9 mouse cellular contexts compared by ENCODE assay signal in genomic region chr6:127108368-127109060, GRCm38 (mm10). TPM values are rescaled to one million over a fixed set of nuclear protein-coding genes. Genes with fewer than 3 reads are reported as not detected.
DNase-seq lines count a peak whose midpoint lies in the region; ATAC-seq and TF ChIP-seq lines count a peak whose summit lies in the region.
"Had no signal": no experiment of that assay in that cellular context is flagged by ENCODE, and none has a peak within 500 bp of the region (broad histone marks: within the 10 kb centered on the region; RNA-seq: fewer than 3 reads in every experiment).

No protein-coding gene starts in this region.

- H3K27me3 ChIP-seq in heart, embryonic 11.5 days (ENCODE audit: control insufficient read depth, insufficient read depth, low read length), result no peaks in the 10 kb centered on the region
- peaks cover 14% of the 10 kb centered on the region for H3K27me3 ChIP-seq in CH12.LX (replicated peaks)
- no peaks in the 10 kb centered on the region for H3K27me3 ChIP-seq in heart, postnatal 0 days (ENCODE audit: control insufficient read depth, insufficient read depth, low read length)
- no peaks in the 10 kb centered on the region for H3K27me3 ChIP-seq in midbrain, embryonic 10.5 days (ENCODE audit: low read depth, poor library complexity, severe bottlenecking)

- H3K4me3 ChIP-seq in heart, embryonic 11.5 days (ENCODE audit: low read depth, low read length), result peak overlapping the region; percentile 66
- H3K4me3 ChIP-seq in CH12.LX (replicated peaks in 1 of 3; ENCODE audit: low read depth in 2 of 3, low read length in 2 of 3, poor library complexity in 1 of 3), result peak overlapping the region; percentile 68 to 86 (median 77)
- H3K4me3 ChIP-seq in heart, postnatal 0 days (ENCODE audit: low read depth, low read length), result peak overlapping the region; percentile 66
- peak overlapping the region; percentile 73 for H3K4me3 ChIP-seq in midbrain, embryonic 10.5 days

- ATAC-seq in heart, embryonic 11.5 days (replicated peaks; ENCODE audit: insufficient number of reproducible peaks, low FRiP score, low TSS enrichment), result no peak
- ATAC-seq in heart, postnatal 0 days (ENCODE audit: insufficient read depth, low read depth), result no peak

- in situ Hi-C loops in CH12.LX (cut with MboI; ENCODE audit: low pct_ligation_motif_present, low pct_unique_long_range_greater_than_20kb, low sequenced_read_pairs), result loop anchor here (10.0 to 25.0 kb wide), 2 partner anchors 144 to 321 kb away; no protein-coding TSS in a partner anchor

- dilution Hi-C loops in CH12.LX (cut with MboI; ENCODE audit: extremely low pct_ligation_motif_present, extremely low pct_unique_long_range_greater_than_20kb, low sequenced_read_pairs), result no loop called here

- WGBS in heart, embryonic 11.5 days (ENCODE audit: insufficient replicate concordance), result 13% methylated on average over 20 of the region's 20 CpGs
- 8% methylated on average over 20 of the region's 20 CpGs for WGBS in heart, postnatal 0 days
- WGBS in midbrain, embryonic 10.5 days, result 48% methylated on average over 20 of the region's 20 CpGs

- DNase-seq in heart, adult 9 months (ENCODE audit: low spot score in 2 of 2), result no peak
- DNase-seq in CH12.LX (ENCODE audit: extremely low read depth), result peak; percentile 48
- DNase-seq in heart, postnatal 0 days (ENCODE audit: low spot score), result no peak
- no peak for DNase-seq in midbrain, embryonic 10.5 days (ENCODE audit: low spot score)
- DNase-seq in thymus, postnatal 36 days, result no peak
- DNase-seq in frontal cortex, postnatal 14 days (ENCODE audit: low spot score in 2 of 2), result no peak
- DNase-seq in cerebellum, adult 18-20 months, result no peak

- peak overlapping the region; percentile 82 for H3K4me2 ChIP-seq in heart, embryonic 11.5 days
- H3K4me2 ChIP-seq in CH12.LX (ENCODE audit: insufficient read depth, low read depth, poor library complexity, severe bottlenecking), result peak overlapping the region; percentile 97
- peak overlapping the region; percentile 87 for H3K4me2 ChIP-seq in heart, postnatal 0 days (ENCODE audit: low read depth, low read length)

- H3K9me3 ChIP-seq in heart, embryonic 11.5 days (replicated peaks; ENCODE audit: control insufficient read depth, low read length), result no peaks in the 10 kb centered on the region
- no peaks in the 10 kb centered on the region for H3K9me3 ChIP-seq in CH12.LX (replicated peaks; ENCODE audit: low read length)
- H3K9me3 ChIP-seq in heart, postnatal 0 days (replicated peaks; ENCODE audit: control insufficient read depth, low read length), result no peaks in the 10 kb centered on the region
- no peaks in the 10 kb centered on the region for H3K9me3 ChIP-seq in midbrain, embryonic 10.5 days (replicated peaks)

- no peak for TF ChIP-seq POLR2A in CH12.LX (IDR thresholded peaks at IDR 0.05; ENCODE audit: low read depth, low read length)

- H3K4me1 ChIP-seq in heart, embryonic 11.5 days (ENCODE audit: control insufficient read depth, insufficient read depth, low read length), result peaks cover 7% of the 10 kb centered on the region
- peaks cover 0 to 33% of the 10 kb centered on the region in 2 experiments; a peak in 2 of 4 replicates for H3K4me1 ChIP-seq in CH12.LX (ENCODE audit: control insufficient read depth in 1 of 2, insufficient read depth in 2 of 2)
- peaks cover 20% of the 10 kb centered on the region for H3K4me1 ChIP-seq in heart, postnatal 0 days (ENCODE audit: control insufficient read depth, insufficient read depth)
- peaks cover 24% of the 10 kb centered on the region for H3K4me1 ChIP-seq in midbrain, embryonic 10.5 days

- TF ChIP-seq CTCF in CH12.LX (conservative IDR thresholded peaks at IDR 0.05 in 1 of 2, IDR thresholded peaks at IDR 0.05 in 1 of 2; ENCODE audit: low read depth in 2 of 2, low read length in 2 of 2), result no peak
- TF ChIP-seq CTCF in heart, postnatal 0 days (IDR thresholded peaks at IDR 0.05; ENCODE audit: low read depth), result no peak

- peaks cover 15% of the 10 kb centered on the region for H3K79me2 ChIP-seq in CH12.LX (replicated peaks; ENCODE audit: control insufficient read depth, extremely low read depth, insufficient read depth, poor library complexity, severe bottlenecking)

- H3K27ac ChIP-seq in heart, embryonic 11.5 days (ENCODE audit: low read depth, low read length), result no peak overlapping the region
- no peak overlapping the region for H3K27ac ChIP-seq in CH12.LX (ENCODE audit: insufficient read depth, low read depth)
- H3K27ac ChIP-seq in heart, postnatal 0 days (ENCODE audit: low read depth), result peak overlapping the region; percentile 76; the same call in 1 of the 2 replicates
- peak overlapping the region; percentile 81; the same call in 1 of the 2 replicates for H3K27ac ChIP-seq in midbrain, embryonic 10.5 days (replicated peaks)

- no peak for TF ChIP-seq EP300 in CH12.LX (IDR thresholded peaks at IDR 0.05; ENCODE audit: low read length)
- no peak for TF ChIP-seq EP300 in heart, postnatal 0 days (IDR thresholded peaks at IDR 0.05; ENCODE audit: low read depth)

- peak overlapping the region; percentile 71 for H3K9ac ChIP-seq in heart, embryonic 11.5 days (ENCODE audit: low read depth, low read length)
- H3K9ac ChIP-seq in CH12.LX (ENCODE audit: insufficient read depth, low read depth), result peak overlapping the region; percentile 85
- H3K9ac ChIP-seq in heart, postnatal 0 days (replicated peaks; ENCODE audit: low read depth, low read length), result peak overlapping the region; percentile 37

- H3K36me3 ChIP-seq in heart, embryonic 11.5 days (ENCODE audit: control insufficient read depth, insufficient read depth, low read length), result no peaks in the 10 kb centered on the region
- H3K36me3 ChIP-seq in CH12.LX (replicated peaks in 1 of 2; ENCODE audit: control insufficient read depth in 1 of 2, insufficient read depth in 1 of 2, low read length in 1 of 2), result peaks cover 5 to 14% of the 10 kb centered on the region in 2 experiments
- peaks cover 2% of the 10 kb centered on the region; the same call in 1 of the 2 replicates for H3K36me3 ChIP-seq in heart, postnatal 0 days (replicated peaks; ENCODE audit: control insufficient read depth, insufficient read depth, low read length)
- peaks cover 5% of the 10 kb centered on the region for H3K36me3 ChIP-seq in midbrain, embryonic 10.5 days

- no peak for TF ChIP-seq RAD21 in CH12.LX (IDR thresholded peaks at IDR 0.05; ENCODE audit: low read depth, low read length)

TF ChIP-seq in CH12.LX, 34 proteins besides CTCF, POLR2A, EP300 and RAD21:
- 0 out of 2 replicates have a peak, but pooled peaks have one; percentile 16 for TF ChIP-seq MAX (IDR thresholded peaks at IDR 0.05; ENCODE audit: low read length)
- no peak for TF ChIP-seq ZKSCAN1 (IDR thresholded peaks at IDR 0.05; ENCODE audit: borderline replicate concordance, low read depth, low read length)
- TF ChIP-seq RCOR1 (conservative IDR thresholded peaks at IDR 0.05; ENCODE audit: low read depth, low read length), result no peak
- TF ChIP-seq ETS1 (conservative IDR thresholded peaks at IDR 0.05; ENCODE audit: low read depth, low read length), result no peak

RNA-seq across cellular contexts. Expression of gene Tigar, which starts 0.8 kb away (rescaled TPM):
- 5.5 and 6.9 TPM in 2 replicates for polyA plus RNA-seq in heart, embryonic 11.5 days (2014; fragmentation: Nextera tagmentation; extraction: Ambion mirVana)
- 8.9 and 12.4 TPM in 2 replicates for total RNA-seq in CH12.LX (2012; rRNA removed)
- 11.5 and 11.8 TPM in 2 replicates for total RNA-seq in CH12.LX (2014; rRNA removed)
- polyA plus RNA-seq in CH12.LX (2012; ENCODE audit: insufficient read length, low read depth), result 18.6 and 20.8 TPM in 2 replicates
- total RNA-seq in heart, postnatal 0 days (2014; rRNA removed; ENCODE audit: low replicate concordance), result 9.0 and 21.1 TPM in 2 replicates
- 14.4 and 15.6 TPM in 2 replicates for polyA plus RNA-seq in heart, postnatal 0 days (2015; fragmentation: Nextera tagmentation; extraction: Ambion mirVana)
- 6.8 and 8.7 TPM in 2 replicates for polyA plus RNA-seq in midbrain, embryonic 10.5 days (2016; fragmentation: Nextera tagmentation; extraction: Ambion mirVana)

RNA-seq across cellular contexts. Expression of gene Fgf23, which starts 35.8 kb away (rescaled TPM):
- polyA plus RNA-seq in heart, embryonic 11.5 days (2014; fragmentation: Nextera tagmentation; extraction: Ambion mirVana), result 0.24 TPM in 1 of 2 replicates, not detected in the other
- total RNA-seq in CH12.LX (2012; rRNA removed) (not detected in 2 replicates), CH12.LX (2014; rRNA removed) (not detected in 2 replicates)
- polyA plus RNA-seq in CH12.LX (2012; ENCODE audit: insufficient read length, low read depth), result not detected in 2 replicates
- total RNA-seq in heart, postnatal 0 days (2014; rRNA removed; ENCODE audit: low replicate concordance), result 1.1 TPM in 1 of 2 replicates, not detected in the other
- 0.05 TPM in 1 of 2 replicates, not detected in the other for polyA plus RNA-seq in heart, postnatal 0 days (2015; fragmentation: Nextera tagmentation; extraction: Ambion mirVana)
- 0.14 TPM in 1 of 2 replicates, not detected in the other for polyA plus RNA-seq in midbrain, embryonic 10.5 days (2016; fragmentation: Nextera tagmentation; extraction: Ambion mirVana)
- total RNA-seq: heart, postnatal 10 days had no signal

RNA-seq across cellular contexts. Expression of gene Ccnd2, which starts 43.5 kb away (rescaled TPM):
- 712 and 821 TPM in 2 replicates for polyA plus RNA-seq in heart, embryonic 11.5 days (2014; fragmentation: Nextera tagmentation; extraction: Ambion mirVana)
- total RNA-seq in CH12.LX (2012; rRNA removed), result 99.4 and 146 TPM in 2 replicates
- total RNA-seq in CH12.LX (2014; rRNA removed), result 33.5 and 42.4 TPM in 2 replicates
- 255 and 299 TPM in 2 replicates for polyA plus RNA-seq in CH12.LX (2012; ENCODE audit: insufficient read length, low read depth)
- total RNA-seq in heart, postnatal 0 days (2014; rRNA removed; ENCODE audit: low replicate concordance), result 31.1 and 34.5 TPM in 2 replicates
- 383 and 392 TPM in 2 replicates for polyA plus RNA-seq in heart, postnatal 0 days (2015; fragmentation: Nextera tagmentation; extraction: Ambion mirVana)
- 1,714 and 1,799 TPM in 2 replicates for polyA plus RNA-seq in midbrain, embryonic 10.5 days (2016; fragmentation: Nextera tagmentation; extraction: Ambion mirVana)

Comparison
In these comparisons a context has a peak if more than half of its experiments do, and no peak if none do; other contexts are left out.
1. H3K27ac ChIP-seq: peak in heart, postnatal 0 days (single experiment) and midbrain, embryonic 10.5 days (single experiment); none in heart, embryonic 11.5 days (single experiment) and CH12.LX (single experiment).
2. Peak in every context shown above with its lines, with median percentiles within 50 percentile points of each other: H3K4me2 ChIP-seq, H3K4me3 ChIP-seq and H3K9ac ChIP-seq.